Mouse (Mus musculus) urinary bladder, postnatal 10 days (tissue): ENCODE data around the gene Prkca.

Source experiments
- DNase-seq: peaks from one replicate; pipeline ENCODE4 v3.0.0; 2022; ENCODE audit warnings: low spot score

Gene Prkca

GRCm38 (mm10) chr11:108235081-108235703 is 108.5 kb downstream of the Prkca start:
- no peak for DNase-seq

GRCm38 (mm10) chr11:108233015-108233414 is 110.7 kb downstream of the Prkca start:
- no peak for DNase-seq

- DNase-seq = no peak
Observed at GRCm38 (mm10) chr11:108230101-108230500, 113.6 kb downstream of the Prkca start.

- DNase-seq = no peak
Observed at GRCm38 (mm10) chr11:108229176-108229946, 114.4 kb downstream of the Prkca start.

GRCm38 (mm10) chr11:108228497-108228896 is 115.2 kb downstream of the Prkca start:
- DNase-seq = no peak

- no peak for DNase-seq
Observed at GRCm38 (mm10) chr11:108226248-108226647, 117.5 kb downstream of the Prkca start.

GRCm38 (mm10) chr11:108224233-108224973 is 119.3 kb downstream of the Prkca start:
- no peak for DNase-seq

GRCm38 (mm10) chr11:108223613-108224232 is 120.0 kb downstream of the Prkca start:
- no peak for DNase-seq

- DNase-seq = no peak
Observed at GRCm38 (mm10) chr11:108223154-108223553, 120.6 kb downstream of the Prkca start.

- no peak for DNase-seq
Observed at GRCm38 (mm10) chr11:108222616-108223015, 121.1 kb downstream of the Prkca start.

- no peak for DNase-seq
Observed at GRCm38 (mm10) chr11:108222026-108222425, 121.7 kb downstream of the Prkca start.

- no peak for DNase-seq
Observed at GRCm38 (mm10) chr11:108221124-108221835, 122.4 kb downstream of the Prkca start.

- no peak for DNase-seq
Observed at GRCm38 (mm10) chr11:108220605-108221004, 123.1 kb downstream of the Prkca start.

GRCm38 (mm10) chr11:108217043-108217442 is 126.7 kb downstream of the Prkca start:
- DNase-seq = no peak

GRCm38 (mm10) chr11:108216064-108216463 is 127.7 kb downstream of the Prkca start:
- no peak for DNase-seq

- DNase-seq = no peak
Observed at GRCm38 (mm10) chr11:108215466-108215865, 128.3 kb downstream of the Prkca start.

- no peak for DNase-seq
Observed at GRCm38 (mm10) chr11:108214521-108215223, 129.1 kb downstream of the Prkca start.

- DNase-seq = no peak
Observed at GRCm38 (mm10) chr11:108213783-108214182, 129.9 kb downstream of the Prkca start.

GRCm38 (mm10) chr11:108212638-108213037 is 131.1 kb downstream of the Prkca start:
- DNase-seq = no peak

- DNase-seq = no peak
Observed at GRCm38 (mm10) chr11:108212030-108212429, 131.7 kb downstream of the Prkca start.

- DNase-seq = no peak
Observed at GRCm38 (mm10) chr11:108210749-108211148, 133.0 kb downstream of the Prkca start.
